Mouse (Mus musculus) lung, postnatal 36 days (tissue): ENCODE measurements around the gene Lama2.

Experiments
- DNase-seq: peaks from one replicate; pipeline ENCODE4 v3.0.0; 2022; ENCODE audit warnings: mixed read lengths

The Lama2 gene

GRCm38 (mm10) chr10:27174271-27174670, 445.3 kb downstream of the Lama2 start:
- DNase-seq: no peak

DNA sequence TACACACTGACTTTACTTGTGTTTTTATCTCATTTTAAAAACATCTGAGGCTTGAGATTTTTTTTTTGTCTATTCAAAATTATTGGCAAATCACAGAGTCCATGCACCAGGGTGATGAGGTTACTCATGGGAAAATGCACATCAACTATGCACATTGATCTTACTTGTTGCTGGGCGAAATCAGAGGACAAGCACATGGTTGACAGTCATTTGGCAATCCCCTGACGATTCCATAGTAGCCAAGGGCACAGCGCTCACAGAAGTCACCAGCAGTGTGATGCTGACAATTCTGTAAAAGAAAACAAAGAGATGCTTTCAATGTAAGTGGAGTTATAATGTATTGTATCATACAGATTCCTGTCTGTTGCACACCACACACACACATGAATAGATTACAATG, 454.8 kb downstream of the Lama2 start:
- no peak for DNase-seq

GRCm38 (mm10) chr10:27162364-27162763, 457.2 kb downstream of the Lama2 start:
- DNase-seq: no peak

DNA sequence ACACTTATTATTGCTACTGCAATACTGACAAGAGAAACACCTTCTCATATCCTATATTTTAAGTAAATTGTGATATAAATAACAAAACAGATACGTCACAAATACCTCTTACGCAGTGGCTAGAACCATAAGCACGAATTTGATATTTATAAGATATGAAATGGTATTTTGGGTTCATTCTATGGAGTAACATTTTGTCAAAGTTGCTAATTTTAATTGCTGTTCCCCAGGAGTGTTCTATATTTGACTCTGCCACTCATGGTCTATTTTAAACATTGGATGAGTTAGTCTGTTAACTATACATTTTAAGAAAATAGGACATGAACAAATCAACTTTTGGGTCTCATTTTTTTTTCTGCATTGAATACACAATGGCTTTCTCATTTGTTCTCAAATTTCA, 469.3 kb downstream of the Lama2 start:
- no peak for DNase-seq

DNA sequence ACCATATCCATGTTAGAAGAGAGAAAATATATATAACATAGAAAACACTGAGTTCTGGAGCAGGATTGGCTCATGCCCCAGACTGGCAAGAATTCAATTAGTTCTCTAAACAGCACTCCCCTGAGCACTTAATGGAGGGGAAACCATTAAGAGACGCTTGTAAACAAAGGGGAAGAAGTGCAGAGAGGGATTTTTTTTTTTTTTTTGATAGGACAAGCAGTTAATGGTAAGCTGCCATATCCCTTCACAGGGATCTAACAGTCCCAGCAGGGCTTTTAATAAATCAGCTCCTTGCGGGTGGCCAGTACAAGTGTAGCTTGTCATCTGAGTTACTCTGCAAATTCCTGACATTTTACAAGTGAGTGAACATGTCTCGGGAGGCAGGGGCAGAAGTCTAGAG, 479.1 kb downstream of the Lama2 start:
- DNase-seq: no peak

GRCm38 (mm10) chr10:27135768-27136167, 483.8 kb downstream of the Lama2 start:
- DNase-seq: no peak

- DNase-seq: peak; percentile 58
Observed at GRCm38 (mm10) chr10:27133135-27133534, 486.4 kb downstream of the Lama2 start.

DNA sequence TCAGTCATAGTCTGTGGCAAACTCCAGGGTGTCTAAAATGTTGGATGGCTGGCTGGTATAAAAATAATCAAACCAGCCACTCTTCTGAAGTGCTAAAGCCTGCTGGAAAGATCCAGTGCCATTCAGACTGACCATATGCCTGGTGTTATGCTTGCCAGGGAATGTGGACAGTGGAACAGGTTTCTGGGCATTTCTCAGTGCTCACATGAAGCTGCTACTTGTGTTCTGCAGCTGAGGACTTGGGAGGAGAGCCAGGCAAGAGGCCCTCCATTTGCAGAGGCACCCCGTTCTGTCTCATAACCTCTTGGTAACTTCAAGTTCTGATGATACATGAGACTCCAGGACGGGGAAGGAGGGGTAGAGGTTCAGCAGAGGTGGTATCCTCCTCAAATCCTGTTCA, 492.1 kb downstream of the Lama2 start:
- no peak for DNase-seq

DNA sequence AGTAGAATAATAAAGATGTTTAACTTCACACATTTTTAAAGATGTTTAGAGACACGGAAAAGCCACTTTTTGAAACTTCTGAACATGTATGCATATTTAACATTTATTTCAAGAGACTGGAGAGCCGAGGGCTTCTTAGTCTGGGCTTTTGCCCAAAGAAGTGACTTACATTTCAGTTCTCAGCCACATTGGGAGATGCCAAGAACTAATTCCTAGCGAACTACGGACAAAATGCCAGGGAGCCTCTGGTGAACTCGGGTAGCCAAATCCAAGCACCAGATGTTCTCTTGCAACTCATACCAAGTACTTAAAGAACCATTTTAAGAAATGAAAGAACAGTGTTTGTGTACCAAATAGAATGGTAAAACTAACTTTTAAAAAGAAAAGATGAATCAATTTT, 495.8 kb downstream of the Lama2 start:
- no peak for DNase-seq

DNA sequence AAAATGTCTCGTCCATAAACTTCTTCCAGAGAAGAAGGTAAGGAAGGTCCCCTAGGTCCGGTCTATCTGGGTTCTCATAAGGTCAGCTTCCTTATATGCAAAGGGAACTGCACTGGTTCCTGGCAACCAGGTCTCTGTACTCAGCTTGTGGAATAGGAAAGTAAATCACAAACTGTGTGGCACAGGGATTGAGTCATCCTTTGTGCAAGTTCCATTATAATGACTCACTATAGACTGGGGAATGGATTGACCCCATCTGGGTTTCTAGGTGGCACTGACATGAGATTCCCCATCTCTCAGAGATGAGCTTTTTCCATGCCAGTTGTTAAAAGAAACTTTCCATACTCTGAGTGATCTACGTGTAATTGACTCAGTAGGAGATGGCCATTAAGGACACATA, 501.7 kb downstream of the Lama2 start:
- DNase-seq: no peak

- DNase-seq: no peak
Observed at GRCm38 (mm10) chr10:27116938-27117647, 502.5 kb downstream of the Lama2 start.

DNA sequence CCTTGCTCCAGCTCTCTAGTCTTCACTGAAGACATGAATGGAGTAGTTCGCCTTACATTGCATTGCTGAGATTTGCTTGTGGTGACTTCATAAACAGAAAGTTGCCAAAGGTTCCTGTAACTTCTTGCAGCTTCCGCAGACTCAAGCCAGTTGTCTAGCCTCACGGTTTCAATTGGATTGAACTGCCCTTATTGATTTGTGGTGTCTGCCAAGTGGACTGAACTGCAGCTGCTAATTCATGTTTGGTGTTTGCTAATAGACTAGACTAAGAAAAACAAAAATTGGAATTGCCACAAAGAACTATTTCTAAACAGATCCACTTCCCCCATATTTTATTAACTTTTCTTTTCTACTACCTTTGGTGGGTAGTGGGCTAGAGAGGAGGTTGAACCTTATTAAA, 505.4 kb downstream of the Lama2 start:
- no peak for DNase-seq

DNA sequence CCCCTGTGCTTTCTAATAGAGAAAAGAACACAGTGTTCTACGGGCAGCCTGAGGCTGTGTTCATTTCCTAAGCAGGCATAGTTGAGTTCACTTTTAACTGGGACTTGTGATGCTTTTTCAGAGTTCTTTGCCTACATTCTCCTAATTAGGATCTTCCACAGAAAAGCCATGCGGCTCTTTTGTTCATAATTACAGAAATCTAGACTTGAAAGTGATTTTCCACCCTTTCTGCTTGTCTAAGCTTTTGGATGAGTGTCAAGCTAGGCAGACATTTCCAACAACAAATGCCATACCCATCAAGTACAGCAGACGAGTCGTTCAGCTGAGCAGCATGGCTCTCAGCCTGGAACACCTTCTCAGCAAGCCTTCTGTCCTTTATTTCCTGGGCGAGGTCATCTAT, 515.7 kb downstream of the Lama2 start:
- no peak for DNase-seq

- no peak for DNase-seq
Observed at GRCm38 (mm10) chr10:27101800-27102353, 517.7 kb downstream of the Lama2 start.

- DNase-seq: no peak
Observed at GRCm38 (mm10) chr10:27077113-27077512, 542.4 kb downstream of the Lama2 start.

- DNase-seq: no peak
Observed at GRCm38 (mm10) chr10:27068794-27069435, 550.6 kb downstream of the Lama2 start.

DNA sequence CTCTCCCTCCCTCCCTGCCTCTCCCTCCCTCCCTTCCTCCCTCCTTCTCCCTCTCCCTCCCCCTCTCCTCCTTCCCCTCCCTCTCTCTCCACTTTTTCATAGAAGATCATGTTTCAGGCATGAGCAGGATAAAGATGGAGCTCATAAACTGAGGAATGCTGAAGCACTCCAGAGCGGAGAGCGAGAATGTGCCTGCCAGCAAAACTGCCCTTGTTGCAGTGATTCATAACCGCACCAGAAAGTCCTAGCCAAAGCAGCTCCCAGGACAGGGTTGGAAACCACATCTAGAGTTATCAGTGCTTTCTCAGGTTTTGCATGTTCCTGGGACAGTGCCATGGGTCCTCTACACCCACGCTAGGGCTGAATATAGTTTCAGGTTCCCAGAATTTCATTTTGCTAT, 555.9 kb downstream of the Lama2 start:
- DNase-seq: no peak

- DNase-seq: no peak
Observed at GRCm38 (mm10) chr10:27054488-27054887, 565.1 kb downstream of the Lama2 start.

GRCm38 (mm10) chr10:27047196-27047595, 572.4 kb downstream of the Lama2 start:
- DNase-seq: no peak

- DNase-seq: no peak
Observed at GRCm38 (mm10) chr10:27041812-27042211, 577.7 kb downstream of the Lama2 start.

DNA sequence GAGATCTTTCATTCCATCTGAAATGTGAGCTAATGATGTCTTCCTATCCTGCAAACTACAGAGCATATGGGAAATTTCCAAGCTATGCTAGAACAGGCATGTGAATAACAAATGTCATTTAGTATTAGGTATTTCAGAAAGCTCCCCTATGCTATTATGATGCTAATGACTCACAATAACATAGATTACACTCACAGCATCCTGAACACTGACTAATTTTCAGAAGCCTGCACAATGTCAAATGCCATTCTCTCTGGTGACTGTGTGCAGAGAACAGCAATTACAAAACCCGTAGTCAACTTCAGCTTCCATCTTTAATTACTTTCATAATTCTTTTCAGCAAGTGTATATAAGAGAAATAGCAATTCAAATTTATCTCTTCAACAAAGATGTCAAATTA, 596.9 kb downstream of the Lama2 start:
- no peak for DNase-seq

- DNase-seq: no peak
Observed at GRCm38 (mm10) chr10:27012804-27013365, 606.7 kb downstream of the Lama2 start.

DNA sequence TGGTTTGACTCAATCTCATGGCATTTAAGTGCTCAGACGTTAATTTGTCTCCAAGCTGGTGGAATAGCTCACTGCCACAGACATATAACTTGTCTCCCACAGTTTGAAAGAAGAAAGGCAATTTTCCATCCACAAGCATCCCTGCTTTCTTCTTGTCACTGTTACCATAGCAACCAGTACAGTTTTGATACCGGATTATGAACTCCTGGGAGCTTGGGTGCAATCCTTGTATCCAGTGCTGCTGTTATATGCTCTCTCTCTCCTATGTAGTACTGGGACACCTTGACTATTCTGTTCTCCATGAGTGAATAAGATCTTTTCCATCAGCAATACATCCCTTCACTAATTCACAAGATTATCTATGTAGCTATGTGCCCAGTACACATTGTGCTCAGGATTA, 612.2 kb downstream of the Lama2 start:
- DNase-seq: no peak

GRCm38 (mm10) chr10:27005716-27006115, 613.8 kb downstream of the Lama2 start:
- no peak for DNase-seq
